Mouse (Mus musculus) heart, postnatal 0 days (tissue): ENCODE measurements around the gene Capn5.

Experiments used
- CTCF ChIP-seq: IDR thresholded peaks from 2 replicates; pipeline ENCODE4 v1.5.1; 2016; ENCODE audit warnings: antibody characterized with exemption, control low read depth, low read depth
- EP300 ChIP-seq: IDR thresholded peaks from 2 replicates; pipeline ENCODE4 v1.6.1; 2016; ENCODE audit warnings: antibody characterized with exemption, low read depth

- TF ChIP-seq EP300 = no peak
- TF ChIP-seq CTCF = no peak
Observed at GRCm38 (mm10) chr7:98160041-98160740, 17.9 kb downstream of the Capn5 start.
